Mouse (Mus musculus) liver, embryonic 14.5 days (tissue): ENCODE measurements at regions not wholly inside any gene's neighbourhood (a gene's known extent, or its start where the extent isn't known, plus 50 kb on each side); places are given as distances from the start of the nearest gene placed in this dataset.

Experiments used
- ATAC-seq: fragments of 200-750 bp; cut with Nextera tagmentation; 2 replicates; pipeline ENCODE4 v1.8.0; 2017; ENCODE audit warnings: moderate number of reproducible peaks, mild to moderate bottlenecking, moderate library complexity; ENCODE audit not compliant: insufficient read depth
- DNase-seq, 3 experiments: peaks; one replicate each; pipeline ENCODE4 v3.0.0-alpha.2; 2012 to 2013; ENCODE audit warnings: low read depth in 3 of 3, low spot score in 3 of 3
- H3K27ac ChIP-seq: fragments of 300-500 bp; sonication (generic); 2 replicates; pipeline ENCODE4 v1.5.1; 2014; ENCODE audit warnings: moderate library complexity, mild to moderate bottlenecking, control low read depth, inconsistent platforms
- H3K27me3 ChIP-seq: fragments of 300-500 bp; sonication (generic); 2 replicates; pipeline ENCODE4 v1.6.1; 2014; ENCODE audit warnings: mild to moderate bottlenecking, low read length, moderate library complexity; ENCODE audit not compliant: control insufficient read depth, insufficient read depth
- H3K36me3 ChIP-seq: fragments of 300-500 bp; sonication (generic); replicated peaks from 2 replicates; pipeline ENCODE4 v1.6.1; 2014; ENCODE audit warnings: low read depth; ENCODE audit not compliant: control insufficient read depth, insufficient read depth
- H3K4me1 ChIP-seq, 2 experiments: fragments of 200-500 bp in 1 of 2; fragments of 300-500 bp in 1 of 2; sonication (generic) in 1 of 2; replicated peaks; 2 replicates each; pipeline ENCODE4 v1.6.1; 2012 to 2014; ENCODE audit warnings: antibody characterized with exemption in 1 of 2, inconsistent platforms in 1 of 2, low read length in 1 of 2; ENCODE audit not compliant: control insufficient read depth in 2 of 2, insufficient read depth in 2 of 2
- H3K4me2 ChIP-seq: fragments of 300-500 bp; sonication (generic); 2 replicates; pipeline ENCODE4 v1.6.1; 2014; ENCODE audit warnings: low read depth, mild to moderate bottlenecking, control low read depth, moderate library complexity
- H3K4me3 ChIP-seq, 2 experiments: fragments of 200-500 bp in 1 of 2; fragments of 300-500 bp in 1 of 2; sonication (generic) in 1 of 2; 2 replicates each; pipeline ENCODE4 v1.5.1; 2012 to 2014; ENCODE audit warnings: low read depth in 2 of 2, low read length in 2 of 2, mild to moderate bottlenecking in 2 of 2, control low read depth in 1 of 2, inconsistent platforms in 1 of 2, moderate library complexity in 1 of 2; ENCODE audit not compliant: insufficient read depth in 1 of 2
- H3K9ac ChIP-seq: fragments of 300-500 bp; sonication (generic); replicated peaks from 2 replicates; pipeline ENCODE4 v1.6.1; 2014; ENCODE audit warnings: mild to moderate bottlenecking, control low read depth, moderate library complexity
- H3K9me3 ChIP-seq: fragments of 300-500 bp; sonication (generic); 2 replicates; pipeline ENCODE4 v1.6.1; 2016; ENCODE audit warnings: low read length, mixed read lengths; ENCODE audit not compliant: control insufficient read depth
- CTCF ChIP-seq: IDR thresholded peaks from 2 replicates; pipeline ENCODE4 v1.5.1; 2016; ENCODE audit warnings: antibody characterized with exemption, low read depth, control low read depth
- EP300 ChIP-seq: IDR thresholded peaks from 2 replicates; pipeline ENCODE4 v1.6.1; 2016; ENCODE audit warnings: antibody characterized with exemption, low read depth
- WGBS: fragments of 180-500 bp; shearing (Covaris S2); extraction: QIAGEN DNeasy Blood & Tissue Kit; methylation state at CpG from one replicate; pipeline ENCODE4 v1.1.7; 2014; ENCODE audit not compliant: insufficient replicate concordance; 5-methylcytosine and 5-hydroxymethylcytosine counted together

DNA sequence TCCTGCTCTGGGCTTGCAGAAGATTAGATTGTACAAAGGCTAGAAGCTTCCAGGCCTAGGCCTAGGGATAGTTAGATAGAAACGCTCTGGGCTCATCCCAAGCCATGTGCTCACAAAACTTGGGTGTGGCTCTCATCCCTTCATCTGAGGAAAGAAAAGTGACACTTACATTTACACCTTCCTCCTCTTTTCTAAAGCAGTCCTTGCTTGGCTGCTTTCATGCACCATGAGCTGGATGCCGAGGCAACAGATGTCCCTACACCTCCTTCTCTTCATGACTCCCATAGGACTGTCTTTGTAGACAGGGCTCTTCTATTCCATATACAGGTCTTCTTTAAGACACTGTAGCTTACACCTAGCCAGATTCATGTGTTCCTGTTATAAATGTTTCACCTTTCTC is 238.3 kb downstream of the Spry2 start:
- 56% methylated on average over 2 of the region's 2 CpGs for WGBS
- Histone ChIP-seq H3K9me3 (no peaks in the 10 kb centered on the region), H3K4me3 (no peak overlapping the region), H3K27ac (no peak overlapping the region), H3K27me3 (no peaks in the 10 kb centered on the region), H3K36me3 (no peaks in the 10 kb centered on the region), H3K4me2 (no peak overlapping the region), H3K4me1 (no peaks in the 10 kb centered on the region), H3K9ac (no peak overlapping the region)
- DNase-seq: no peak
- TF ChIP-seq EP300 (no peak), CTCF (no peak)
- no peak for ATAC-seq

DNA sequence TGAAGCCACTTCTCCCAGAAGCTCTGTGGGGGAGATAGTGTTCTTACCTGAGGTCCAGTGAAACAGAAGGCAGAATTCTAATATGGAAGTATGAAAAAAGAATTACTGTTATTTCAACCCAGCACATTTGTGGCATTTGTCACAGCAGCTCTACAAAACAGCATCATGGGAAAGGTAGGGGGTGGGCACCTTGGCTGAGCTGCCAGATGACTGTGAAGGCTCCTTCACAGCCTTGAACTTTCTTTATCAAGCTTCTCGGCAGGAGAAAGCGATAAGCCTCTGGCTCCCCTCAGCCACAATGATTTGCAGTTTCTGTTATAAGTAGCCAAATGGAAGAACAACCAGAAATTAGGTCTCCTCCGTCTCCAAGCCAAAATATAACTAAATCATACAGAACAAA is 249.5 kb downstream of the Spry2 start:
- no peaks in the 10 kb centered on the region for H3K36me3 ChIP-seq
- no peak overlapping the region for H3K4me2 ChIP-seq
- TF ChIP-seq CTCF: no peak
- 26% methylated on average over 3 of the region's 3 CpGs for WGBS
- H3K4me3 ChIP-seq: no peak overlapping the region
- H3K27me3 ChIP-seq: no peaks in the 10 kb centered on the region
- no peaks in the 10 kb centered on the region for H3K4me1 ChIP-seq
- no peak for DNase-seq
- no peak for ATAC-seq
- H3K27ac ChIP-seq: no peak overlapping the region
- H3K9me3 ChIP-seq: no peaks in the 10 kb centered on the region
- H3K9ac ChIP-seq: no peak overlapping the region

GRCm38 (mm10) chr14:105644428-105644827 is 252.2 kb downstream of the Spry2 start:
- no peak overlapping the region for H3K4me2 ChIP-seq
- H3K27me3 ChIP-seq: no peaks in the 10 kb centered on the region
- no peaks in the 10 kb centered on the region for H3K36me3 ChIP-seq
- no peak for DNase-seq
- ATAC-seq: no peak
- H3K4me3 ChIP-seq: no peak overlapping the region
- H3K4me1 ChIP-seq: no peaks in the 10 kb centered on the region
- H3K9me3 ChIP-seq: no peaks in the 10 kb centered on the region
- H3K9ac ChIP-seq: no peak overlapping the region
- WGBS: 75% methylated on average over 2 of the region's 2 CpGs
- TF ChIP-seq EP300 (no peak), CTCF (no peak)
- no peak overlapping the region for H3K27ac ChIP-seq

GRCm38 (mm10) chr14:105643285-105643957 is 253.2 kb downstream of the Spry2 start:
- ATAC-seq: no peak
- 57% methylated on average over 7 of the region's 7 CpGs for WGBS
- no peak for TF ChIP-seq EP300
- TF ChIP-seq CTCF: no peak
- H3K4me2 ChIP-seq: no peak overlapping the region
- no peak for DNase-seq
- H3K4me1 ChIP-seq: no peaks in the 10 kb centered on the region
- no peak overlapping the region for H3K27ac ChIP-seq
- no peaks in the 10 kb centered on the region for H3K27me3 ChIP-seq
- H3K36me3 ChIP-seq: no peaks in the 10 kb centered on the region
- no peaks in the 10 kb centered on the region for H3K9me3 ChIP-seq
- no peak overlapping the region for H3K9ac ChIP-seq
- H3K4me3 ChIP-seq: no peak overlapping the region

DNA sequence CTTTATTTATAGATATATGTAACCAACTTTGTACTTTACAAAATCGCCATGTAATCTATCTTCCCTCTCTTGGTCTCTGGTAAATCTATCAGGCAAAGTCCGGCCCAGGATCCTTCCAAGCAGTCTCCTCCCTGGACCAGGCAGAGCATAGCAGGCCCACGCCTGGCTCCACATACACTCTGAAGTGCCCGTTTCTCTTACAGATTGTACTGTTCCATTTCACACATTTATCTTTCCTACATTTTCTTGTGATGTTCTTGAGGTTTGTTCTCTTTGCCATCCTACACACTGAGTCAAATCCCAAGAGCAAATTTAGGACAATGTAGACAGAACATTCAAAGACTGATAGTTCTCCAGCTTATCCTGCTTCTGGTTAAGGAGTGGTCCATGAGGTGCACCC is 264.3 kb downstream of the Spry2 start:
- Histone ChIP-seq H3K27me3 (no peaks in the 10 kb centered on the region), H3K36me3 (no peaks in the 10 kb centered on the region), H3K9ac (no peak overlapping the region), H3K4me1 (no peaks in the 10 kb centered on the region), H3K4me3 (no peak overlapping the region), H3K4me2 (no peak overlapping the region), H3K9me3 (no peaks in the 10 kb centered on the region), H3K27ac (no peak overlapping the region)
- ATAC-seq (no peak), DNase-seq (no peak)
- WGBS: 52% methylated on average over 4 of the region's 4 CpGs
- TF ChIP-seq EP300 (no peak), CTCF (no peak)
